Mouse (Mus musculus) neutrophil, adult 83 days (primary cell): ENCODE results near the gene Sema3c. TPM values are rescaled to one million over a fixed set of nuclear protein-coding genes. Genes with fewer than 3 reads are reported as not detected.

Experiments
- total RNA-seq, 2 experiments: library from RNA; stranded (reverse); gene quantifications; one replicate each; pipeline ENCODE4 v1.2.4; 2023

Sema3c gene
- total RNA-seq = not detected

GRCm38 (mm10) chr5:17573694-17574380 lies at the start of gene Sema3c:
TSS of gene Sema3c (plus strand) at chr5:17574281.

Other genes starting within 250 kb of the Sema3c start
- gene Speer4f2, start 201.1 kb upstream of the Sema3c start, total RNA-seq = not detected
- not detected for gene Speer4f1, start 98.2 kb upstream of the Sema3c start, total RNA-seq